Mouse (Mus musculus) spleen, adult 2 months (tissue): ENCODE measurements around the gene Eif5a. TPM values are rescaled to one million over a fixed set of nuclear protein-coding genes. Genes with fewer than 3 reads are reported as not detected.

Experiments used
- DNase-seq, 2 experiments: peaks; one replicate each; pipeline versions ENCODE4 v3.0.0 to v3.0.0-alpha.2; 2012 to 2021; ENCODE audit warnings: low spot score in 2 of 2, low read depth in 1 of 2
- H3K27ac ChIP-seq: fragments of 200-500 bp; 2 replicates; pipeline ENCODE4 v1.5.1; 2012; ENCODE audit warnings: low read length, inconsistent platforms; ENCODE audit not compliant: insufficient read depth
- H3K27me3 ChIP-seq: fragments of 200-500 bp; 2 replicates; pipeline ENCODE4 v1.6.1; 2012; ENCODE audit warnings: mild to moderate bottlenecking, moderate library complexity, low read length, inconsistent platforms; ENCODE audit not compliant: control insufficient read depth, insufficient read depth
- H3K36me3 ChIP-seq: fragments of 200-500 bp; 2 replicates; pipeline ENCODE4 v1.6.1; 2012; ENCODE audit warnings: mild to moderate bottlenecking, low read length, inconsistent platforms; ENCODE audit not compliant: control insufficient read depth, insufficient read depth
- H3K4me1 ChIP-seq: fragments of 200-500 bp; 2 replicates; pipeline ENCODE4 v1.6.1; 2011; ENCODE audit warnings: inconsistent platforms; ENCODE audit not compliant: control insufficient read depth, insufficient read depth, insufficient read length
- H3K4me3 ChIP-seq: fragments of 200-500 bp; 2 replicates; pipeline ENCODE4 v1.5.1; 2011; ENCODE audit warnings: mild to moderate bottlenecking, inconsistent platforms; ENCODE audit not compliant: insufficient read depth, insufficient read length; ENCODE audit errors: extremely low read depth
- CTCF ChIP-seq: fragments of 200-500 bp; IDR thresholded peaks from 2 replicates; pipeline ENCODE4 v1.5.1; 2011; ENCODE audit warnings: mild to moderate bottlenecking, inconsistent platforms; ENCODE audit not compliant: insufficient read depth, insufficient read length, insufficient replicate concordance; ENCODE audit errors: extremely low read depth
- POLR2A ChIP-seq: fragments of 200-500 bp; IDR thresholded peaks from 2 replicates; pipeline ENCODE4 v1.6.1; 2011; ENCODE audit warnings: low read depth, low read length, inconsistent platforms
- WGBS: fragments of 180-500 bp; shearing (Covaris S2); methylation state at CpG from one replicate; pipeline ENCODE4 v1.1.7; 2018; 5-methylcytosine and 5-hydroxymethylcytosine counted together
- polyA plus RNA-seq: library from polyadenylated mRNA; depleted of rRNA; stranded (reverse); fragments of >200 nt; gene quantifications from 2 replicates; pipeline ENCODE4 v1.2.3, GENCODE M21; 2012

Gene Eif5a
- polyA plus RNA-seq, 1 experiment: 219 TPM

GRCm38 (mm10) chr11:69945997-69946891 lies 24.5 kb upstream of the Eif5a start:
- TF ChIP-seq CTCF: no peak
- TF ChIP-seq POLR2A: no peak
- H3K4me1 ChIP-seq: peaks cover 4% of the 10 kb centered on the region; the same call in 1 of the 2 replicates
- H3K36me3 ChIP-seq: no peaks in the 10 kb centered on the region
- no peak overlapping the region for H3K27ac ChIP-seq
- no peak overlapping the region; the same call in 1 of the 2 replicates for H3K4me3 ChIP-seq
- H3K27me3 ChIP-seq: peaks cover 2% of the 10 kb centered on the region; the same call in 1 of the 2 replicates
- no peak for DNase-seq
- WGBS: 91% methylated on average over 18 of the region's 18 CpGs

DNA sequence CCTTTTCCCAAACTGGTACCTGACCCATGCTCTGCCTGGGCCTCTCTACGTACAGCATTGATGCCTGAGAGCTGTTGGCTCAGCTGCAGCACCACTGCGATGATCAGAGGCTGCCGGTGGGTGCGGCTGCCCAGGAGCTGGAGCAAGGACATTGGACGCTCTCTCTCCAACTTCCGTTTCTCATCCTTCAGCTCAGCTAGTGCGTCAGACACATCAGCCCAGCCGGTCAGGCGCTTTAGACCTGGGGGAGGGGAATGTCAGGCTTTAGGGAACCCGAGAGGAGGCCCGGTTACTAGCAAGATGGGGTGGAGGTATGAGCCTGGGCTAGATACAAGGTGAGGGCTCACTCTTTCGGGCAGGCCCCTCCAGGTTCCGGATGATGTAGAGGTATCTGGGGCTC lies 23.5 kb upstream of the Eif5a start:
- Histone ChIP-seq H3K27me3 (0 out of 2 replicates have a peak, but pooled peaks cover 2% of the 10 kb centered on the region), H3K4me1 (peaks cover 4% of the 10 kb centered on the region; the same call in 1 of the 2 replicates), H3K27ac (no peak overlapping the region), H3K4me3 (no peak overlapping the region), H3K36me3 (no peaks in the 10 kb centered on the region)
- no peak for TF ChIP-seq POLR2A
- no peak for TF ChIP-seq CTCF
- no peak for DNase-seq
- WGBS: 93% methylated on average over 13 of the region's 13 CpGs

GRCm38 (mm10) chr11:69940962-69941361 lies 19.2 kb upstream of the Eif5a start:
- WGBS: 98% methylated on average over 4 of the region's 4 CpGs
- peaks cover 7% of the 10 kb centered on the region for H3K27me3 ChIP-seq

DNA sequence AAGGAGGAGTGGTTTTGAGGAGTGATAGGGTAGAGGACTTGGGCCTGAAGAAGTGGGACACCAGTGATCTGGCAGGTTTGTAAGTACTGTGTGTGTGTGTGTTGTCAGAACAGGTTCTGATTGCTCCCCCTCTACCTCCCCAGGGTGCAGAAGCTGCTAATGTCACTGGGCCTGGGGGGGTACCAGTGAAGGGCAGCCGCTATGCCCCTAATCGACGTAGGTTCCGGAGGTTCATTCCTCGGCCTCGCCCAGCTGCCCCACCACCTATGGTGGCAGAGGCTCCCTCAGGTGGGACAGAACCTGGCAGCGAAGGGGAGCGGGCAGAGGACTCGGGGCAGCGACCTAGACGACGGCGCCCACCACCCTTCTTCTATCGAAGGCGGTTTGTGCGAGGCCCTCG lies 18.0 kb upstream of the Eif5a start:
- DNase-seq: no peak
- H3K4me3 ChIP-seq: no peak overlapping the region
- peaks cover 12% of the 10 kb centered on the region for H3K27me3 ChIP-seq
- WGBS: 94% methylated on average over 17 of the region's 17 CpGs
- H3K4me1 ChIP-seq: peaks cover 12% of the 10 kb centered on the region
- no peak for TF ChIP-seq CTCF
- no peak for TF ChIP-seq POLR2A
- no peak overlapping the region for H3K27ac ChIP-seq
- H3K36me3 ChIP-seq: no peaks in the 10 kb centered on the region

More at GRCm38 (mm10) chr11:69940962-69941361, 19.2 kb upstream of the Eif5a start:
- Histone ChIP-seq H3K4me3 (no peak overlapping the region), H3K4me1 (peaks cover 2% of the 10 kb centered on the region), H3K36me3 (no peaks in the 10 kb centered on the region), H3K27ac (no peak overlapping the region)
- no peak for DNase-seq
- TF ChIP-seq CTCF: no peak
- TF ChIP-seq POLR2A: no peak

- Histone ChIP-seq H3K4me3 (no peak overlapping the region), H3K27me3 (peaks cover 13% of the 10 kb centered on the region), H3K36me3 (no peaks in the 10 kb centered on the region), H3K27ac (no peak overlapping the region), H3K4me1 (peaks cover 12% of the 10 kb centered on the region)
- 74% methylated on average over 5 of the region's 5 CpGs for WGBS
- TF ChIP-seq CTCF (no peak), POLR2A (no peak)
- DNase-seq: no peak
Measured at GRCm38 (mm10) chr11:69939181-69939580, 17.4 kb upstream of the Eif5a start.

DNA sequence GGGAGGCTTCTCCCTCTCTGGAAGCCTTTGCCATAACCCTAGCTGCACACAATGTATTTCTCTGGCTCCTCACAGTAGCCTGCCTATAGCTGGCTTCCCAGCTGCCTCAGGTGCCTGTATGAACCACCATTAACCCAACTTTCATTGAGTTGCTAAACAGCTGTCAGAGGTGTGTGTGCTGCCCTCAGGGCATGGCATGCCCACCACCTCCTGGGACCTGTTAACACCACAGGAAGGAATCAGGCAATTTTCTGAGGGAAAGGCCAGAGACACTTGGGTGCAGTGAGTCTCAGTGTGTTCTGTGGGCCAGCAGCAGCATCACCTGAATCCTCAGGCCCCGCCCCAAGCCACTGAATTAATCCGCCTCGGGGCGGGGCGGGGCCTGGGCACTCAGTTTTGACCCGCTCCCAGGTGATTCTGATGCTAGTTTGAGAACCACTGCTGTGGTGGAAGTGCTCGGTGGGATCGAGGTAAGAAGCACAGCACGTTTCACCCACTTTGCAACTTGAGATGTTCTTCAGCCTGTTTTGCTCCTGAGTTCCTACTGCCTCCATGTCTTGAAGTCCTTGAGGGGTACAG lies 16.7 kb upstream of the Eif5a start:
- 67% methylated on average over 9 of the region's 9 CpGs for WGBS
- no peak overlapping the region for H3K4me3 ChIP-seq
- H3K4me1 ChIP-seq: peaks cover 12% of the 10 kb centered on the region
- DNase-seq: no peak
- H3K27me3 ChIP-seq: peaks cover 13% of the 10 kb centered on the region
- no peaks in the 10 kb centered on the region for H3K36me3 ChIP-seq
- no peak for TF ChIP-seq CTCF
- TF ChIP-seq POLR2A: no peak
- H3K27ac ChIP-seq: no peak overlapping the region
